Mouse (Mus musculus) sigmoid colon, adult 10 weeks (tissue): Measurements from ENCODE around the gene Ginm1. TPM values are rescaled to one million over a fixed set of nuclear protein-coding genes. Genes with fewer than 3 reads are reported as not detected.

Experiments
- polyA plus RNA-seq: library from polyadenylated mRNA; stranded (reverse); fragments of 350-450 nt; fragmentation: Illumina TruSeq; extraction: RNeasy Lipid Tissue Mini Kit (QIAGEN cat#74804); gene quantifications from one replicate; pipeline ENCODE4 v1.2.3, GENCODE M21; 2014; ENCODE audit warnings: low read depth, low replicate concordance

Ginm1 gene
- polyA plus RNA-seq: 506 TPM

DNA sequence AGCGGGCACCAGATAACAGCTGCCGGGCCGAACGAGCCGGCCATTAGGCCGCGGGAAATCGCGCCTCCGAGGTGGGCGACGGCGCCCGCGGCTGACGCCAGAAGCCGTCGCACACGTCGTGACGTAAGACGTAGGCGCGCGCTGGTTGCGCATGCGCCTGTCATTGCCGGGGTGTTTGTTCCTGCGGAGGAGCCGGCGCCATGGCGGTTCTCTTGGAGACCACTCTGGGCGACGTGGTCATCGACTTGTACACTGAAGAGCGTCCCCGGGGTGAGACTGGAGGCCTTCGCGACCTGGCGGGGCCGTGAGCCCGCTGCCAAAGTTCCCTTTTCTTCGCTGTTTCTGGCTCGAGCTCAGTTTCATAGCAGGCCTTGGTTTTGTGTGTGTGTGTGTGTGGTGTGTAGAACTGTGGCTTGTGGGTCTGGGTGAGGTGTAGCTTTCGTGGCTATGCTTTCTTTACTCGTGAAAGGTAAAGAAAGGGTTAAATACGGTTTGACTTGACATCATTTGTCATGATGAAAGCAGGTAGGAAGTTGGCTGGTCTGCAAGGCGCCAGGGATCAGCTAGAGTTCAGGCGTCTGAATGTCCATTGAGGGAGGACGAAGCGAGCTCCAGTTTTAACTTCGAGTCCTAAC lies at the start of gene Ginm1, which contains the start of gene Ppil4:
Ginm1 (minus strand) TSS at position 74 of the 635 bp plus-strand sequence.
Ppil4 (plus strand) TSS at position 141 of the 635 bp plus-strand sequence.

GRCm38 (mm10) chr10:7832171-7832676 lies 39.6 kb upstream of the Ginm1 start, which contains the start of gene Zc3h12d:
Zc3h12d (plus strand) TSS chr10:7832470.

GRCm38 (mm10) chr10:7725751-7726500 lies 66.7 kb downstream of the Ginm1 start, which contains the start of gene Katna1:
Katna1 (plus strand) TSS chr10:7726000.

Other genes starting within 250 kb of the Ginm1 start
- 5.5 TPM for gene Lrp11, start 203.0 kb downstream of the Ginm1 start, polyA plus RNA-seq
- gene Nup43, start 125.3 kb downstream of the Ginm1 start, polyA plus RNA-seq: 10.0 TPM
- 71.5 TPM for gene Pcmt1, start 111.7 kb downstream of the Ginm1 start, polyA plus RNA-seq
- gene Lats1, start 111.6 kb downstream of the Ginm1 start, polyA plus RNA-seq: 72.5 TPM
- 64.9 TPM for gene Katna1, start 66.8 kb downstream of the Ginm1 start, polyA plus RNA-seq
- 94.2 TPM for gene Ppil4, start 67 bp upstream of the Ginm1 start, polyA plus RNA-seq
- 12.3 TPM for gene Zc3h12d, start 39.6 kb upstream of the Ginm1 start, polyA plus RNA-seq
- 148 TPM for gene Tab2, start 163.4 kb upstream of the Ginm1 start, polyA plus RNA-seq